Mouse (Mus musculus) neural tube, embryonic 15.5 days (tissue): ENCODE results near the gene Rpn1. TPM values are rescaled to one million over a fixed set of nuclear protein-coding genes. Genes with fewer than 3 reads are reported as not detected.

Experiments
- ATAC-seq: fragments of 200-750 bp; cut with Nextera tagmentation; 2 replicates; pipeline ENCODE4 v1.8.0; 2017; ENCODE audit warnings: mild to moderate bottlenecking, moderate TSS enrichment, moderate library complexity; ENCODE audit not compliant: low FRiP score
- H3K27ac ChIP-seq: fragments of 300-500 bp; sonication (generic); replicated peaks from 2 replicates; pipeline ENCODE4 v1.5.1; 2015; ENCODE audit warnings: mild to moderate bottlenecking, inconsistent platforms
- H3K27me3 ChIP-seq: fragments of 300-500 bp; sonication (generic); replicated peaks from 2 replicates; pipeline ENCODE4 v1.6.1; 2015; ENCODE audit warnings: inconsistent platforms
- H3K36me3 ChIP-seq: fragments of 300-500 bp; sonication (generic); 2 replicates; pipeline ENCODE4 v1.6.1; 2015; ENCODE audit warnings: inconsistent platforms
- H3K4me1 ChIP-seq: fragments of 300-500 bp; sonication (generic); 2 replicates; pipeline ENCODE4 v1.6.1; 2015; ENCODE audit warnings: inconsistent platforms
- H3K4me2 ChIP-seq: fragments of 300-500 bp; sonication (generic); 2 replicates; pipeline ENCODE4 v1.6.1; 2015; ENCODE audit warnings: inconsistent platforms, mild to moderate bottlenecking, moderate library complexity
- H3K4me3 ChIP-seq: fragments of 300-500 bp; sonication (generic); replicated peaks from 2 replicates; pipeline ENCODE4 v1.5.1; 2015; ENCODE audit warnings: mild to moderate bottlenecking, inconsistent platforms
- H3K9ac ChIP-seq: fragments of 300-500 bp; sonication (generic); replicated peaks from 2 replicates; pipeline ENCODE4 v1.6.1; 2015; ENCODE audit warnings: mild to moderate bottlenecking, inconsistent platforms
- H3K9me3 ChIP-seq: fragments of 300-500 bp; sonication (generic); replicated peaks from 2 replicates; pipeline ENCODE4 v1.6.1; 2016; ENCODE audit warnings: inconsistent platforms
- WGBS: fragments of 180-500 bp; shearing (Covaris S2); methylation state at CpG from one replicate; pipeline ENCODE4 v1.1.7; 2015; ENCODE audit warnings: mixed read lengths; 5-methylcytosine and 5-hydroxymethylcytosine counted together
- microRNA-seq: library from miRNA; unstranded; fragments of <30 nt; microRNA quantifications from one replicate; pipeline ENCODE4, GENCODE M21; 2017
- polyA plus RNA-seq: library from polyadenylated mRNA; unstranded; fragments of >200 nt; fragmentation: Nextera tagmentation; extraction: Ambion mirVana; gene quantifications from 2 replicates; pipeline ENCODE4 v1.2.1, GENCODE M21; 2015

Gene Rpn1
- polyA plus RNA-seq, 1 experiment from 2014 or later: 294 TPM

GRCm38 (mm10) chr6:88146576-88146975 is 62.3 kb downstream of the Rpn1 start:
- Histone ChIP-seq H3K4me2 (no peak overlapping the region), H3K9ac (no peak overlapping the region), H3K27me3 (no peaks in the 10 kb centered on the region), H3K27ac (no peak overlapping the region), H3K4me3 (no peak overlapping the region), H3K36me3 (no peaks in the 10 kb centered on the region), H3K9me3 (no peaks in the 10 kb centered on the region), H3K4me1 (no peaks in the 10 kb centered on the region)
- no peak for ATAC-seq
- WGBS: 83% methylated on average over 8 of the region's 8 CpGs

DNA sequence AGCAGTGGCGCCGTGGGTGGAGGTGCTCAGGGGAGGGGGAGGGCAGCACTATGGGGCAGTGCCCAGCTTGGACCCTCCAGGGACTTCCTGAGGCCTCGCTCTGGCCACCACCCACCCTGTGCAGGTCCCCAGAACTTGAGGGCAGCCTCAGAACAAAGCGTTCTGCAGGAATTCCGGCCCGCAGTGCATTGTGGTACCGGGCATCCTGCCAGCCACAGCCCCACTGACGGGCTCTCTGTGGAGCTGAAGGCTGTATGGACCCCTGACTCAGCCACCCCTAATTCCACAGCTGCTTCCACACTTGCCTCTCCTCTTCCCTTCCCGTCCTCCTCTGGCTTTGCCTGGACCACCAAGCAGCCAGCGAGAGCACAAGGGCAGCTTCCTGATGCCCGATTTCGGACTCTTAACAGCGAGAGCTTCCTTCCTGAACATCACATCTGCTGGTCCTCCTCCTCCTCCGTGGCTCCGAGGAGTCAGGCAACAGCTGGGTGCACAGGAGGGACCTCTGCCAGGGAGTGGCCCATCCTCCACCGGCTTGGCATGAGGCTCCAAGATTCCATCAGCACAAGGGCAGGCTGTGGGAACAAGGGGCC is 63.2 kb downstream of the Rpn1 start:
- H3K27ac ChIP-seq: no peak overlapping the region
- 65% methylated on average over 16 of the region's 16 CpGs for WGBS
- H3K27me3 ChIP-seq: no peaks in the 10 kb centered on the region
- no peak for ATAC-seq
- H3K4me2 ChIP-seq: no peak overlapping the region
- H3K9ac ChIP-seq: no peak overlapping the region
- no peaks in the 10 kb centered on the region for H3K36me3 ChIP-seq
- no peaks in the 10 kb centered on the region for H3K9me3 ChIP-seq
- H3K4me1 ChIP-seq: no peaks in the 10 kb centered on the region
- H3K4me3 ChIP-seq: no peak overlapping the region

GRCm38 (mm10) chr6:88151335-88151734 is 67.1 kb downstream of the Rpn1 start:
- Histone ChIP-seq H3K4me3 (no peak overlapping the region), H3K27me3 (no peaks in the 10 kb centered on the region), H3K27ac (no peak overlapping the region), H3K9ac (no peak overlapping the region), H3K9me3 (no peaks in the 10 kb centered on the region), H3K4me1 (no peaks in the 10 kb centered on the region), H3K36me3 (no peaks in the 10 kb centered on the region), H3K4me2 (no peak overlapping the region)
- WGBS: 87% methylated on average over 4 of the region's 4 CpGs
- ATAC-seq: no peak

GRCm38 (mm10) chr6:88152127-88152705 is 67.9 kb downstream of the Rpn1 start:
- Histone ChIP-seq H3K4me2 (no peak overlapping the region), H3K9ac (no peak overlapping the region), H3K27ac (no peak overlapping the region), H3K36me3 (no peaks in the 10 kb centered on the region), H3K27me3 (no peaks in the 10 kb centered on the region), H3K4me1 (no peaks in the 10 kb centered on the region), H3K9me3 (no peaks in the 10 kb centered on the region), H3K4me3 (no peak overlapping the region)
- WGBS: 84% methylated on average over 14 of the region's 14 CpGs
- ATAC-seq: no peak

DNA sequence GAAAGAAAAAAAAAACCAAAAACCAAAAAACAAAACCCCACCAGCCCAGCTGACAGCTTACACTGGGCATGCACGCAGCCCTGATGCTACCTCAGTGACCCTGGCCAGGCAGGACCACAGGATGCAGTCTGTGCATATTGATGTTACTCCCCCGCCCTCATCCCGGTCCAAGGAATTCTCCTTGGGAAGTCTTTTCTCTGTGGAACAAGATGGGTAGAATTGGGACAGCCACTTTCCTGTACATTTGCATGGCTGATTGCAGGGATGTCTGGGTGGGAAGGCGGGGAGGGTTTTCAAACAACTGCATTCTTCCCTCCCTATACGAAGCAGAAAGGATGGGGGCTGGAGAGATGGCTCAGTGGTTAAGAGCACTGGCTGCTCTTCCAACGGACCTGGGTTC is 68.7 kb downstream of the Rpn1 start:
- no peaks in the 10 kb centered on the region for H3K27me3 ChIP-seq
- H3K27ac ChIP-seq: no peak overlapping the region
- no peak for ATAC-seq
- no peaks in the 10 kb centered on the region for H3K4me1 ChIP-seq
- 72% methylated on average over 6 of the region's 6 CpGs for WGBS
- H3K4me3 ChIP-seq: no peak overlapping the region
- no peaks in the 10 kb centered on the region for H3K9me3 ChIP-seq
- no peaks in the 10 kb centered on the region for H3K36me3 ChIP-seq
- no peak overlapping the region for H3K9ac ChIP-seq
- no peak overlapping the region for H3K4me2 ChIP-seq

Small RNA genes within 50 kb of the gene (microRNA-seq; reads per million reads assigned to microRNA genes)
- gene Mir6376: not detected

Other genes with a start within 250 kb of the Rpn1 start
- gene Gm45140, start 248.7 kb upstream of the Rpn1 start, polyA plus RNA-seq: 1.5 and 2.1 TPM in 2 replicates
- 22.6 and 30.8 TPM in 2 replicates for gene Isy1, start 245.7 kb upstream of the Rpn1 start, polyA plus RNA-seq
- 511 and 660 TPM in 2 replicates for gene Cnbp, start 233.4 kb upstream of the Rpn1 start, polyA plus RNA-seq
- gene Copg1, start 196.7 kb upstream of the Rpn1 start, polyA plus RNA-seq: 204 and 207 TPM in 2 replicates
- gene Hmces, start 170.5 kb upstream of the Rpn1 start, polyA plus RNA-seq: 43.0 and 44.0 TPM in 2 replicates
- 23.4 and 37.1 TPM in 2 replicates for gene H1fx, start 102.8 kb upstream of the Rpn1 start, polyA plus RNA-seq
- gene Rab7, start 39.2 kb upstream of the Rpn1 start, polyA plus RNA-seq: 352 and 355 TPM in 2 replicates
- 7.2 and 14.3 TPM in 2 replicates for gene Gata2, start 109.4 kb downstream of the Rpn1 start, polyA plus RNA-seq
- gene Dnajb8, start 137.8 kb downstream of the Rpn1 start, polyA plus RNA-seq: not detected in 2 replicates